Mouse (Mus musculus): ENCODE data around the gene Snta1.
"Not testable (repeated sequence)": the region's sequence is repeated elsewhere in the genome, so short reads cannot be mapped to it uniquely, and the experiment has no call there.

Gene Snta1

GRCm38 (mm10) chr2:154372842-154373500 lies 34.9 kb downstream of the Snta1 start, which contains the start of gene Cdk5rap1:
Gene Cdk5rap1, minus strand, starts transcription at chr2:154373010.
- DNase-seq (ENCODE audit: low spot score) = peak; percentile 27

DNA sequence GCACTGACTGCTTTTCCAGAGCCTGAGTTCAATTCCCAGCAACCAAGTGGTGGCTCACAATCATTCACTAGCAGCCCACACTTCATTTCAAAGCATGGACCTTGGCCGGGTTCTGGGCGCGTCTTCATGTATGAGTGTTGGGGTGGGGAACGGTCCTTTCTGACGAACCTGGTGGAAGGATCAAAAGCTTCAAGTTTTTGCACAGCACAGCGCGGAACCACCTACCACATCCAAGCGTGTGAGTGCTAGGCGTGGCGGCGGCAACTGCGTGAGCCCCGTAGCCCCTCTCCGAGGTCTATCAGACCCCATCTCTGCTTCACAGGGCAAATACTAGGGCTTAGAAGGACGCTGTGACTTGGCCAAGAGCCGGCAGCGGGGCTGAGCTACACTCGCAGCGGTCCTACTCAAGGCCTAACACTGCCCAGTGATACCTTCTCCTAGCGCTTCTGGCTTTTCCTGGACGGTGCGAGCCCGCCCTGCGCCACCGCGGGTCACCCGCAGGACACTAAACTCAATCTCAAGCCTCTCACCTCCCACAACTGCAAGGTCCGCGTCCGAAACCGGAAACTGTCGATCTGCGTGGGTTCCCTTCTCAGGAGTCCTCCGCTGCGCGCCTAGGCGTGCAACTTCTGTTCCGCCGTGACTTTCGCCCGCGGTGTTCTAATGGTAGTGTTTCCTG lies 35.6 kb downstream of the Snta1 start:
- peak; percentile 87 for DNase-seq (ENCODE audit: low spot score)

GRCm38 (mm10) chr2:154367510-154367909 lies 40.4 kb downstream of the Snta1 start:
- DNase-seq (ENCODE audit: low spot score) = no peak

GRCm38 (mm10) chr2:154354000-154354425 lies 53.9 kb downstream of the Snta1 start:
- not testable (repeated sequence) for DNase-seq (ENCODE audit: low spot score)

- DNase-seq (ENCODE audit: low spot score) = no peak
Measured at GRCm38 (mm10) chr2:154348152-154348551, 59.7 kb downstream of the Snta1 start.

DNA sequence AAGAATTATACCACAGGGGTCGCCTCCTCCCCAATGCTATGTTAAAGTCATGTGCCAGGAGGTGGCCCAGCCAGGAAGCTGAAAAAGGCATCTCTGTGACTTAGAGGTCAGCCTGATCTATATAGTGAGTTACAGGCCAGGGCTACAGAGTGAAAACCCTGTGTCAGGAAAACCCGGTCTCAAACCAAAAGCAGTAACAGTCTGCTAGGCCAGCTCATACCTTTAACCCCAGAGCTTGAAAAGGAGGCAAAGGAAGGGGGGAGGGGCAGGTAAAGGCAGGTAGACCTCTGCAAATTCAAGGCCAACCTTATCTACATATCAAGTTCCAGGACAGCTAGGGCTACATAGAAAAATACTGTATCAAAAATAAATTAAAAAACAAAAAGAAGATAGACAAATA lies 68.5 kb downstream of the Snta1 start:
- DNase-seq (ENCODE audit: low spot score) = no peak

DNA sequence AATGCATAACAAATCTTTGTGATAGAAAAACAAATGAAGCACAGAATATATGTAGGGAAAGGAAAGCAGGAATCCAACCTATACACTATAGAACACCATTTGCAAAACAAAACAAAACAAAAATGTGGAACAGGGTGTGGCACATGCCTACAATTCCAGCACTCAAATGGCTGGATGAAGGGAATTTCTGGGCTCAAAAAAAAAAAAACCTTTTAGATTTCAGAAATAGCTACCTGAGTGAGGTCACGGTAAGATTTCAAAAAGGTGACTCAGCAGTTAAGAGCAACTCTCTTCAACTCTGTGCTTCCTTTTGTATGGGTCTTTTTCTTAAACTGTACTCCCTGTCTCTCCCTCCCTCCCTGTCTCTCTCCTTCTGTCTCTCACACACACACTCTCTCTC lies 69.7 kb downstream of the Snta1 start:
- no peak for DNase-seq (ENCODE audit: low spot score)

- no peak for DNase-seq (ENCODE audit: low spot score)
Measured at GRCm38 (mm10) chr2:154335572-154335971, 72.3 kb downstream of the Snta1 start.

DNA sequence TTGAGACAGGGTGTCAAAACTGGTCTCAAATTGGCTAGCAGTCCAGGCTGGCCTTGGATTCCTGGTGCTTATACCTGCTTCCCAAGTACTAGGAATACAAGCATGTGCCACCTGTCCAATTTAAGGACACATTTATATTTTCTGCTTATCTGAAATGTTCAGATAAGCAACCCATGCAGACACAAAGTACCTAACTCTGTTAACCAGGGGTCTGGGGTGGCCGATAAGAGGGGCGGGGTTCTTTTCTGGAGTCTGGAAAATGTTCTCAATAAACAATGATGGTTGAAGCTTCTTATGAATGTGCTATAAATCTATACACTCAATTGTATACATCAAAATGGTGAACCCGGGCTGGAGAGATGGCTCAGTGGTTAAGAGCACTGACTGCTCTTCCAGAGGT lies 81.0 kb downstream of the Snta1 start:
- peak; percentile 84 for DNase-seq (ENCODE audit: low spot score)
